Mouse (Mus musculus) myocyte (in vitro differentiated cells): ENCODE data around the gene Copb1.

Source experiments
- CEBPB ChIP-seq: IDR thresholded peaks from 2 replicates; pipeline ENCODE4 v1.6.1; 2011; ENCODE audit warnings: mild to moderate bottlenecking, moderate library complexity; ENCODE audit not compliant: poor library complexity, insufficient read depth, severe bottlenecking
- E2F4 ChIP-seq: IDR thresholded peaks from one replicate; pipeline ENCODE4 v1.6.1; 2011; ENCODE audit warnings: mild to moderate bottlenecking, control low read depth, moderate library complexity; ENCODE audit not compliant: insufficient read depth
- MAX ChIP-seq: IDR thresholded peaks from one replicate; pipeline ENCODE4 v1.6.1; 2011; ENCODE audit warnings: low read depth, mild to moderate bottlenecking, control low read depth
- MYOG ChIP-seq, 3 experiments: IDR thresholded peaks; one replicate each; pipeline ENCODE4 v1.6.1; 2011; ENCODE audit warnings: control low read depth in 2 of 3, low read depth in 2 of 3, mild to moderate bottlenecking in 2 of 3; ENCODE audit not compliant: insufficient read length in 2 of 3, control insufficient read depth in 1 of 3, insufficient read depth in 1 of 3
- POLR2A ChIP-seq: IDR thresholded peaks from one replicate; pipeline ENCODE4 v1.6.1; 2011; ENCODE audit warnings: low read depth, mild to moderate bottlenecking, control low read depth, moderate library complexity; ENCODE audit not compliant: insufficient read length
- POLR2AphosphoS2 ChIP-seq: IDR thresholded peaks from one replicate; pipeline ENCODE4 v1.6.1; 2011; ENCODE audit warnings: low read depth, control low read depth; ENCODE audit not compliant: insufficient read length
- REST ChIP-seq: IDR thresholded peaks from one replicate; pipeline ENCODE4 v1.6.1; 2011; ENCODE audit warnings: mild to moderate bottlenecking, control low read depth, moderate library complexity; ENCODE audit not compliant: insufficient read depth, insufficient read length
- SRF ChIP-seq: IDR thresholded peaks from one replicate; pipeline ENCODE4 v1.6.1; 2011; ENCODE audit warnings: low read depth; ENCODE audit not compliant: control insufficient read depth, insufficient read length
- TCF12 ChIP-seq: IDR thresholded peaks from one replicate; pipeline ENCODE4 v1.6.1; 2011; ENCODE audit warnings: mild to moderate bottlenecking, control low read depth; ENCODE audit not compliant: poor library complexity, insufficient read depth, severe bottlenecking
- USF1 ChIP-seq: IDR thresholded peaks from one replicate; pipeline ENCODE4 v1.6.1; 2011; ENCODE audit warnings: low read depth, mild to moderate bottlenecking, control low read depth, moderate library complexity

- no peak for TF ChIP-seq POLR2A
- TF ChIP-seq POLR2AphosphoS2: no peak
- no peak for TF ChIP-seq E2F4
- no peak for TF ChIP-seq TCF12
- no peak for TF ChIP-seq USF1
- TF ChIP-seq REST: no peak
- no peak for TF ChIP-seq MAX
- no peak for TF ChIP-seq CEBPB
- no peak for TF ChIP-seq MYOG (IDR thresholded peaks at IDR 0.05; ENCODE audit: control insufficient read depth in 1 of 3, insufficient read depth in 1 of 3, insufficient read length in 2 of 3, low read depth in 2 of 3)
- no peak for TF ChIP-seq SRF
Observed at GRCm38 (mm10) chr7:114194224-114194623, 60.3 kb downstream of the Copb1 start.
